In genomic region chr9:124273172-124273571, GRCm38 (mm10) we compare ENCODE assay signal across 12 mouse cellular contexts. TPM values are rescaled to one million over a fixed set of nuclear protein-coding genes. Genes with fewer than 3 reads are reported as not detected.
DNase-seq lines count a peak whose midpoint lies in the region; ATAC-seq and TF ChIP-seq lines count a peak whose summit lies in the region.
"Had no signal": no experiment of that assay in that cellular context is flagged by ENCODE, and none has a peak within 500 bp of the region (broad histone marks: within the 10 kb centered on the region; RNA-seq: fewer than 3 reads in every experiment).

No protein-coding gene starts in this region.

- H3K9me3 ChIP-seq in forebrain, embryonic 12.5 days: peaks cover 62% of the 10 kb centered on the region
- H3K9me3 ChIP-seq in forebrain, embryonic 10.5 days: peaks cover 90% of the 10 kb centered on the region
- H3K9me3 ChIP-seq in intestine, embryonic 15.5 days: peaks cover 6% of the 10 kb centered on the region
- peaks cover 14% of the 10 kb centered on the region for H3K9me3 ChIP-seq in intestine, embryonic 16.5 days (ENCODE audit: control insufficient read depth, low read length)
- peaks cover 29% of the 10 kb centered on the region for H3K9me3 ChIP-seq in lung, embryonic 16.5 days (ENCODE audit: control insufficient read depth, low read length)
- H3K9me3 ChIP-seq in stomach, postnatal 0 days (ENCODE audit: control insufficient read depth, low read length): peaks cover 14% of the 10 kb centered on the region

- TF ChIP-seq EP300 in stomach, postnatal 0 days (optimal IDR thresholded peaks at IDR 0.05): no peak

- no peak overlapping the region for H3K4me2 ChIP-seq in forebrain, embryonic 12.5 days
- no peak overlapping the region for H3K4me2 ChIP-seq in intestine, embryonic 15.5 days (replicated peaks)
- H3K4me2 ChIP-seq in intestine, embryonic 16.5 days (ENCODE audit: low read depth, low read length): no peak overlapping the region
- no peak overlapping the region for H3K4me2 ChIP-seq in lung, embryonic 16.5 days (ENCODE audit: low read depth, low read length)
- no peak overlapping the region for H3K4me2 ChIP-seq in stomach, postnatal 0 days (replicated peaks; ENCODE audit: low read depth)

- peaks cover 67% of the 10 kb centered on the region for H3K36me3 ChIP-seq in forebrain, embryonic 12.5 days (replicated peaks)
- H3K36me3 ChIP-seq in forebrain, embryonic 10.5 days (replicated peaks): peaks cover 93% of the 10 kb centered on the region
- H3K36me3 ChIP-seq in intestine, embryonic 15.5 days: peaks cover 14% of the 10 kb centered on the region
- peaks cover 15% of the 10 kb centered on the region for H3K36me3 ChIP-seq in intestine, embryonic 16.5 days (ENCODE audit: control insufficient read depth, insufficient read depth, low read length)
- peaks cover 34% of the 10 kb centered on the region for H3K36me3 ChIP-seq in lung, embryonic 16.5 days (ENCODE audit: control insufficient read depth, insufficient read depth, low read length)
- peaks cover 13% of the 10 kb centered on the region for H3K36me3 ChIP-seq in stomach, postnatal 0 days (ENCODE audit: control insufficient read depth, insufficient read depth, low read length)

- TF ChIP-seq CTCF in stomach, postnatal 0 days (IDR thresholded peaks at IDR 0.05; ENCODE audit: low read depth): no peak

- no peak overlapping the region for H3K9ac ChIP-seq in forebrain, embryonic 12.5 days
- no peak overlapping the region for H3K9ac ChIP-seq in intestine, embryonic 15.5 days
- H3K9ac ChIP-seq in intestine, embryonic 16.5 days (ENCODE audit: low read depth, low read length): no peak overlapping the region
- no peak overlapping the region for H3K9ac ChIP-seq in lung, embryonic 16.5 days (ENCODE audit: low read length)
- H3K9ac ChIP-seq in stomach, postnatal 0 days (ENCODE audit: low read length): no peak overlapping the region

- no peak overlapping the region for H3K4me3 ChIP-seq in forebrain, embryonic 12.5 days (replicated peaks)
- H3K4me3 ChIP-seq in forebrain, embryonic 10.5 days: no peak overlapping the region
- H3K4me3 ChIP-seq in intestine, embryonic 15.5 days (replicated peaks): no peak overlapping the region
- H3K4me3 ChIP-seq in intestine, embryonic 16.5 days (ENCODE audit: low read length): no peak overlapping the region
- H3K4me3 ChIP-seq in lung, embryonic 16.5 days (ENCODE audit: low read length): no peak overlapping the region
- no peak overlapping the region for H3K4me3 ChIP-seq in stomach, postnatal 0 days (ENCODE audit: low read depth, low read length)

- no peak overlapping the region for H3K27ac ChIP-seq in forebrain, embryonic 12.5 days
- H3K27ac ChIP-seq in forebrain, embryonic 10.5 days: no peak overlapping the region
- H3K27ac ChIP-seq in intestine, embryonic 15.5 days: no peak overlapping the region
- H3K27ac ChIP-seq in intestine, embryonic 16.5 days (ENCODE audit: low read length): no peak overlapping the region
- H3K27ac ChIP-seq in lung, embryonic 16.5 days (ENCODE audit: low read length): no peak overlapping the region
- no peak overlapping the region for H3K27ac ChIP-seq in stomach, postnatal 0 days (replicated peaks)

- ATAC-seq in forebrain, embryonic 12.5 days (ENCODE audit: low FRiP score): 0 out of 2 replicates have a peak, but pooled peaks have one; percentile 20
- 0 out of 2 replicates have a peak, but pooled peaks have one; percentile 25 for ATAC-seq in intestine, embryonic 15.5 days
- no peak for ATAC-seq in intestine, embryonic 16.5 days
- 0 out of 2 replicates have a peak, but pooled peaks have one; percentile 26 for ATAC-seq in lung, embryonic 16.5 days (ENCODE audit: low read depth)
- ATAC-seq in stomach, postnatal 0 days (ENCODE audit: low FRiP score, low TSS enrichment): no peak

- no peaks in the 10 kb centered on the region for H3K27me3 ChIP-seq in forebrain, embryonic 12.5 days
- no peaks in the 10 kb centered on the region for H3K27me3 ChIP-seq in forebrain, embryonic 10.5 days (ENCODE audit: poor library complexity, severe bottlenecking)
- no peaks in the 10 kb centered on the region for H3K27me3 ChIP-seq in intestine, embryonic 15.5 days (replicated peaks)
- no peaks in the 10 kb centered on the region for H3K27me3 ChIP-seq in intestine, embryonic 16.5 days (replicated peaks; ENCODE audit: control insufficient read depth, insufficient read depth, low read length)
- no peaks in the 10 kb centered on the region for H3K27me3 ChIP-seq in lung, embryonic 16.5 days (ENCODE audit: control insufficient read depth, insufficient read depth, low read depth, low read length)
- no peaks in the 10 kb centered on the region for H3K27me3 ChIP-seq in stomach, postnatal 0 days (ENCODE audit: control insufficient read depth, insufficient read depth, low read length)

- DNase-seq in forebrain, embryonic 10.5 days (ENCODE audit: extremely low spot score, low spot score): no peak
- DNase-seq in lung, postnatal 4 days: no peak
- peak; percentile 20 for DNase-seq in stomach, postnatal 0 days (ENCODE audit: low spot score)
- no peak for DNase-seq in left cerebral cortex, adult 11 months (ENCODE audit: low spot score)
- DNase-seq: adrenal gland, postnatal 36 days; cerebellum, adult 18-20 months; lung, adult 18-20 months; thymus, adult 2 months had no signal

- H3K4me1 ChIP-seq in forebrain, embryonic 12.5 days: no peaks in the 10 kb centered on the region; the same call in 1 of the 2 replicates
- H3K4me1 ChIP-seq in forebrain, embryonic 10.5 days: peaks cover under 1% of the 10 kb centered on the region; the same call in 1 of the 2 replicates
- no peaks in the 10 kb centered on the region for H3K4me1 ChIP-seq in intestine, embryonic 15.5 days (replicated peaks)
- H3K4me1 ChIP-seq in intestine, embryonic 16.5 days (ENCODE audit: control insufficient read depth, insufficient read depth, low read length): no peaks in the 10 kb centered on the region
- no peaks in the 10 kb centered on the region for H3K4me1 ChIP-seq in lung, embryonic 16.5 days (replicated peaks; ENCODE audit: control insufficient read depth, insufficient read depth, low read length)
- H3K4me1 ChIP-seq in stomach, postnatal 0 days (replicated peaks; ENCODE audit: control insufficient read depth, insufficient read depth): no peaks in the 10 kb centered on the region

RNA-seq across cellular contexts. Expression of gene 2010315B03Rik, which starts 39.3 kb away (rescaled TPM):
- polyA plus RNA-seq in forebrain, embryonic 12.5 days (2016; fragmentation: Nextera tagmentation; extraction: Ambion mirVana): 8.1 and 9.2 TPM in 2 replicates
- polyA plus RNA-seq in forebrain, embryonic 10.5 days (2016; fragmentation: Nextera tagmentation; extraction: Ambion mirVana): 9.9 and 10.0 TPM in 2 replicates
- polyA plus RNA-seq in intestine, embryonic 15.5 days (2015; fragmentation: Nextera tagmentation; extraction: Ambion mirVana): 14.5 and 15.3 TPM in 2 replicates
- polyA plus RNA-seq in intestine, embryonic 16.5 days (2015; fragmentation: Nextera tagmentation; extraction: Ambion mirVana): 14.8 and 15.7 TPM in 2 replicates
- polyA plus RNA-seq in lung, embryonic 16.5 days (2015; fragmentation: Nextera tagmentation; extraction: Ambion mirVana): 11.2 and 11.5 TPM in 2 replicates
- polyA plus RNA-seq in stomach, postnatal 0 days (2015; fragmentation: Nextera tagmentation; extraction: Ambion mirVana): 12.5 and 12.9 TPM in 2 replicates

Comparison
In these comparisons a context has a peak if more than half of its experiments do, and no peak if none do; other contexts are left out.
1. ATAC-seq: peak in forebrain, embryonic 12.5 days (single experiment), intestine, embryonic 15.5 days (single experiment) and lung, embryonic 16.5 days (single experiment); none in intestine, embryonic 16.5 days (single experiment) and stomach, postnatal 0 days (single experiment).